Mouse (Mus musculus): ENCODE measurements at regions not wholly inside any gene's neighbourhood (a gene's known extent, or its start where the extent isn't known, plus 50 kb on each side); places are given as distances from the start of the nearest gene placed in this dataset.
"Not testable (repeated sequence)": the region's sequence is repeated elsewhere in the genome, so short reads cannot be mapped to it uniquely, and the experiment has no call there.

DNA sequence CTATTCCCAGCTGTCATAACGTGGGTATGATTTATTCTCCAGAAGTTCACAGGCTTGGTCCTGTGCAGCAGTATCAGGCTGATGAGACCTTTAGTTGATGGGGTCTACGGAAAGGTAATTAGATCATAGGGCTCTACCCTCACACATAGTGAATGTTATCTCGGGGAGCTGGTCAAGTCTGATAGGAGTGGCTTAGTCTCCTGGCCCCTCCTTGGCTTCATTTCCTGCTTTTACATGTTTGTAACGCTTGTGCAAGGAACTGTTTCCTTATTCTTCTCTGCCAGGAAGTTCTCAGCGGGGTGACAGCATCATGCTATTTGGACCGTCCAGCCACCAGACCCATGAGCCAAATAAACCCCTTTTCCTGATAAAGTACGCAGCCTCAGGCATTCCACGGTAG is 109.6 kb upstream of the Klf3 start:
- in situ Hi-C loops (cut with MboI, MseI), result no loop called here

GRCm38 (mm10) chr5:64694606-64695005 is 108.6 kb upstream of the Klf3 start:
- in situ Hi-C loops (cut with MboI, MseI), result no loop called here

- in situ Hi-C loops (cut with MboI, MseI), result no loop called here
Measured at GRCm38 (mm10) chr5:64696099-64696498, 107.1 kb upstream of the Klf3 start.

GRCm38 (mm10) chr5:64697466-64697865 is 105.7 kb upstream of the Klf3 start:
- in situ Hi-C loops (cut with MboI, MseI), result no loop called here

- in situ Hi-C loops (cut with MboI, MseI), result no loop called here
Measured at GRCm38 (mm10) chr5:64698458-64699116, 104.6 kb upstream of the Klf3 start.

GRCm38 (mm10) chr5:64700030-64700429 is 103.2 kb upstream of the Klf3 start:
- in situ Hi-C loops (cut with MboI, MseI), result no loop called here

DNA sequence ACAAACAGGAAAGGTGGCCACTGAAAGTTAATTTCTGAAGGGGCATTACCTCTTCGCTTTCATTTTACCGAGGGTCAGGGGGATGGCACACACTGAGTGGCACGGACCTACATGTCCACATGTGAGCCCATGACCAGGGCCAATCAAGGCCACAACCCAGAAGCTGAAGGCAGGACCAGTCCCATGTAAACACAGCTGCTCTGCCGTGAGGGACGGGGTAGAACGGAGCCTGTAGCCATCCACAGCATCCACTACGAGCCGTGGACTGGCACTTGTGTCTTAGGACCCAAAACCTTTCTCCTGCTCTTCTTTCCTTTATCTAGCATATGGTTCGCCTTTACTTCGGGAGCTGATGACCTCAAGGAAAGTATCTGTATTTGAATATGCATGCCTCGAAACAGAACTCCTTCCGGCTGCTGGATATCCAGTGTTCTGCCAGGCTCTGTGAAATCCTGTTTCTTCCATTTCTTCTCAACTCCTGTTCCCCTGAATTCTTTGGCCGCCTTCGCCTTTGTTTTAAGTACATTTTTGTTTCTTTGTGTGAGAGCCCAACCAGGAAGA is 101.9 kb upstream of the Klf3 start:
- in situ Hi-C loops (cut with MboI, MseI), result no loop called here

GRCm38 (mm10) chr5:64701780-64702231 is 101.4 kb upstream of the Klf3 start:
- in situ Hi-C loops (cut with MboI, MseI), result no loop called here

DNA sequence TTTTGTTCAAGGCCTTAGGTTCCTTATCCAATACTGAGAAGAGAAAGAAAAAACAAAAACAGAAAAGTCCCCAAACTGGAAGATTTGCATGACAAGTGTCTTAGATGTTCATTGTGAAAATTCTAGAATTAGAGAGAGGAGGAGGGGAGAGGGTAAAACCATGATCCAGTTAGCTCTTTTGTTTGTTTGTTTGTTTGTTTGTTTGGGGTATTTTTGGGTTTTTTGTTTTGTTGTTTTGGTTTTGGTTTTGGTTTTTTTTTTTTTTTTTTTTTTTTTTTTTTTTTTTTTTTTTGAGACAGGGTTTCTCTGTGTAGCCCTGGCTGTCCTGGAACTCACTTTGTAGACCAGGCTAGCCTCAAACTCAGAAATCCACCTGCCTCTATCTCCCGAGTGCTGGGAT is 100.8 kb upstream of the Klf3 start:
- in situ Hi-C loops (cut with MboI, MseI), result not testable (repeated sequence)

DNA sequence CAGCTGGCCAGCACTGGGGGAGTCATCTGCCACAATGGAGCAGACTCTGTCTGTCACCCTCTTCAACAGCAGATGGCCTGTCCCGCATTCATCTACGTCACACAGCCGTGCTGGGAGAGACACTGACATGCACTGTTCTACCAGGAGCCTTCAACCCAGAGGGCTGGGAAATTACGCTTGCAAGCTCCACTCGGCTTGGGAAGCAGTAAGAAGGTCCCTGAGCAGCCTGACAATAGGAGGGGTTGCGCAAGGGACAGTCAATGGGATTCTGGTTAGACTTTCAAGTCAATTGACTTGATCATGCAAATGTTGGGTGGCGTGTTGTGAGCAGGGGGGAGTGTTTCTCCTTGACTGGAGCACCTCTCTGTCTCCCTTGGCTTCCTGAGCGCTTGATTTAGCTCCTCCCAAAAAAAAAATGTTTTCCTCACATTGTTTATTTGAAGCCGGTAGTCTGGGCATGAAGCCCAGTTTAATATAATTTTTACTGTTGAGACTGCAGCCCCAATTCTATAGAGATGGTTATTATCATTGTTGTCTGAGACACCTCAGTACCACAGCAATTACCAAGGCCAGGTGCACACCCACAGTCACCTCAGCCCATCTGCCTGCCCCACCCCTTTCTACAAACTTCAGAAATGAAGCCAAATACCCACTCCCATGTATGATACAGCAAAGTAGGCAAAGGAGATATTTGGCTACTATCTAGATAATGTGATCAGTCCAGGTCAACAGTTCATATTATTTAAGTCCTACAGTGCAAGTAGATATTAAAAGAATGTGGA is 99.9 kb upstream of the Klf3 start:
- in situ Hi-C loops (cut with MboI, MseI), result no loop called here

DNA sequence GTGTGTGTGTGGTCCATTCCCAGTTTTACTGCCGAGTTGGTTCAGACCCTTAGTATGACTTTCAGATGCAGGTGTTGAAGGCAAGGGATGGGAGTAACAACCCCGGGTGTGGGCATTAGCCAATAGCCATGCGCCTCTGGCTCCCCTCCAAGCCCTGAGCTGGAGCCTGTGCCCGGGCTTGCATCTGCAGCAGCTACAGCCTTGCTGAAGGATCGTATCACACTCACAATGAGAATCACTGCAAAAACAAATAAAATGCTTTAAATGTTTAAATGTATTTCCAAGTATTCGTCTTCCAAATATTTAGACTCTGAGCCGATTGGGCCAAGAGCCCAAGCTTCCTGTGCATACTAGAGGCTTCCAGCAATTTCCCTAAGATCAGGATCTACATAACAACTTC is 99.0 kb upstream of the Klf3 start:
- in situ Hi-C loops (cut with MboI, MseI), result no loop called here

- in situ Hi-C loops (cut with MboI, MseI), result no loop called here
Measured at GRCm38 (mm10) chr5:64706586-64706985, 96.6 kb upstream of the Klf3 start.

GRCm38 (mm10) chr5:64709146-64709545 is 94.0 kb upstream of the Klf3 start:
- in situ Hi-C loops (cut with MboI, MseI), result no loop called here

GRCm38 (mm10) chr5:64710236-64710635 is 93.0 kb upstream of the Klf3 start:
- in situ Hi-C loops (cut with MboI, MseI), result no loop called here

- in situ Hi-C loops (cut with MboI, MseI), result no loop called here
Measured at GRCm38 (mm10) chr5:64710968-64711367, 92.2 kb upstream of the Klf3 start.

DNA sequence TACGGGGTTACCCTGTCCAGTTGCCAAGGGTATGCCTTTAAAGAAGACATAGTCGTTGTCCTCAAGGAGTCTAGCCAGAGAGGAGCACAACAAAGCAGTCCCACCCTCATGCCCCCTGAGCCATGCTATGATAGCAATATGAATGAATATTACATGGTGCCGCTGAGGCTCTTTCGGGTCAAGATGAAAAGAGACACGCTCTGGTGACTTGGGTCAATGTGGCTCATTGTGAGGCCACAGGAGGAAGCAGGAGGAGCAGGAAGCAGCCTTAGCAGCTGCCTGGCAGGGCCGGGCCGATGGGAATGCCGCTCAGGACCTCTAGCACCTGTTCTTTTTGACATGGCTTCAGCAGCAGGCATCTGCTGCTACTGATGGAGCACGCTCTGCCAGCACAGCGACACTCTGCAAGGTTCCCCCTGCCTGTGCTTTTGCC is 89.0 kb upstream of the Klf3 start:
- in situ Hi-C loops (cut with MboI, MseI), result no loop called here

DNA sequence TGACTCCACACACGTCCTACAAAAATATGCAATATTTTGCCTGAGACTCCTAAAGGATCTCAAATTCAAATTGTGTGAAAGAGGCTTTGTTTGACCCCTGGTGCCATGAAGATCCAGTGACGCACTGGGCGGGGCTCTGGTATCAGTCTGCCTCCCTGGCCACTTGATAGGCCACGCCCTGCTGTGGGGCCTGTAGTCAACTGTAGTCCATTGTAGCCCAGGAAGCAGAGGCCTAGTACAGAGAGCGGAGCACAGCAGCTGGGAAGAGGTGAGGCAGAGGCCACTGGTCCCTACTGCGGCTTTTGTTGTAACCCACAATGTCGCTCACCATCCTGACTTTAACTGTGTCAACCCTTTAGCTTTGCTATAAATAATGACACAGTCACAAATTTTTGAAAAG is 88.5 kb upstream of the Klf3 start:
- in situ Hi-C loops (cut with MboI, MseI), result no loop called here

DNA sequence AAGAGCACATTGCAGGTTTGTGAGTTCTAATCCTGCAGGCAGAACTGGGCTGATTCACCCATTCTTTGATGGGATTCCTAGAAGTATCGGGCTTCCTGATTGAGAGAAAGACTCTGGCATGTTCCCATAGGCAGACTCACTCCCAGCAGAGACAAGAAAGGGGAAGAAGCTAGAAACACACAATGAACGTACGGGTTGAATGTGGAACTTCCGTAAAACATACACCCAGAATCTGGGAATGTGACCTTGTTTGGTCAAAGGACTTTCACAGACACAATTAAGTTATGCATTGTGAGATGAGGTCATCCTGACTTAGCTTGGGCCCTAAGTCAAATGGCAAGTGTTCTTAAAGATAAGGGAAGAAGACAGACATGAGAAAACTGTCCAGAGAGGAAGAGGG is 86.6 kb upstream of the Klf3 start:
- in situ Hi-C loops (cut with MboI, MseI), result no loop called here

DNA sequence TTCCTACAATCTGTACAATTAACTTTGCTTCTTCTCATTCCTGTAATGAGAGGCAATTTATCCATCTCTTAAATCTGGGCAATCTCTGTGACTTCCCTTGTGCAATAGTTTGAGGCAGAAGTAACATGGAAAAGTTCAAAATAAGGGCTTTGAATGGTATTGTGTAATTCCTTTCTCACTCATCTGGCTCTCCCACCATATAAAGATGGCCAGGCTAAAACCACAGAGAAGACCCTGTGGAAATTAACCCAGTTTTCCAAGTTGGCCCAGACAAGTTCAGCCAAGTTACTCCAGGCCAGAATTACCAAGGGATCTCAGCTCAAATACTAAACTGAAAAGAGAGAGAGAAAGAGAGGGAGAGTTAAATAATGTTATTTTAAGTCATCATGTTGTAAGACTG is 81.0 kb upstream of the Klf3 start:
- in situ Hi-C loops (cut with MboI, MseI), result no loop called here

GRCm38 (mm10) chr5:64727847-64728246 is 75.3 kb upstream of the Klf3 start:
- in situ Hi-C loops (cut with MboI, MseI), result no loop called here

GRCm38 (mm10) chr5:64732356-64732755 is 70.8 kb upstream of the Klf3 start:
- in situ Hi-C loops (cut with MboI, MseI), result no loop called here

GRCm38 (mm10) chr5:64736985-64737384 is 66.2 kb upstream of the Klf3 start:
- in situ Hi-C loops (cut with MboI, MseI), result no loop called here

All from regulatory T cell (primary cell).